Mouse (Mus musculus) fibroblast of lung, adult 2 months (primary cell): ENCODE results near the gene Atg7.

ENCODE experiments used
- DNase-seq: peaks from one replicate; pipeline ENCODE4 v3.0.0-alpha.2; 2011; ENCODE audit warnings: low read depth

Atg7 gene

GRCm38 (mm10) chr6:114685412-114685811, 42.5 kb downstream of the Atg7 start:
- no peak for DNase-seq

GRCm38 (mm10) chr6:114687035-114687434, 44.1 kb downstream of the Atg7 start:
- DNase-seq, result no peak

GRCm38 (mm10) chr6:114690661-114691060, 47.8 kb downstream of the Atg7 start:
- peak; percentile 44 for DNase-seq

- DNase-seq, result no peak
Observed at GRCm38 (mm10) chr6:114691530-114691929, 48.6 kb downstream of the Atg7 start.

GRCm38 (mm10) chr6:114692691-114693090, 49.8 kb downstream of the Atg7 start:
- no peak for DNase-seq

- peak; percentile 45 for DNase-seq
Observed at GRCm38 (mm10) chr6:114697646-114698490, 55.0 kb downstream of the Atg7 start.

GRCm38 (mm10) chr6:114698578-114698977, 55.7 kb downstream of the Atg7 start:
- DNase-seq, result no peak

- no peak for DNase-seq
Observed at GRCm38 (mm10) chr6:114700704-114701103, 57.8 kb downstream of the Atg7 start.

- no peak for DNase-seq
Observed at GRCm38 (mm10) chr6:114707032-114707431, 64.1 kb downstream of the Atg7 start.

GRCm38 (mm10) chr6:114712242-114713050, 69.5 kb downstream of the Atg7 start:
- no peak for DNase-seq

GRCm38 (mm10) chr6:114713538-114713937, 70.6 kb downstream of the Atg7 start:
- no peak for DNase-seq

GRCm38 (mm10) chr6:114714654-114715053, 71.8 kb downstream of the Atg7 start:
- DNase-seq, result no peak

- DNase-seq, result no peak
Observed at GRCm38 (mm10) chr6:114715289-114716030, 72.6 kb downstream of the Atg7 start.

GRCm38 (mm10) chr6:114719100-114719499, 76.2 kb downstream of the Atg7 start:
- DNase-seq, result no peak

- DNase-seq, result no peak
Observed at GRCm38 (mm10) chr6:114719665-114720064, 76.8 kb downstream of the Atg7 start.

- no peak for DNase-seq
Observed at GRCm38 (mm10) chr6:114722046-114722445, 79.1 kb downstream of the Atg7 start.

GRCm38 (mm10) chr6:114723925-114724324, 81.0 kb downstream of the Atg7 start:
- no peak for DNase-seq

- DNase-seq, result no peak
Observed at GRCm38 (mm10) chr6:114724351-114724750, 81.5 kb downstream of the Atg7 start.

- no peak for DNase-seq
Observed at GRCm38 (mm10) chr6:114725147-114725575, 82.3 kb downstream of the Atg7 start.

GRCm38 (mm10) chr6:114726681-114727080, 83.8 kb downstream of the Atg7 start:
- DNase-seq, result no peak

GRCm38 (mm10) chr6:114733156-114733555, 90.3 kb downstream of the Atg7 start:
- DNase-seq, result no peak

GRCm38 (mm10) chr6:114733681-114734080, 90.8 kb downstream of the Atg7 start:
- no peak for DNase-seq
